Mouse (Mus musculus) megakaryocyte, embryonic 14.5 days (primary cell): Measurements from ENCODE around the gene Slfnl1.

Experiments used
- FLI1 ChIP-seq: IDR thresholded peaks from 2 replicates; pipeline ENCODE4 v1.6.1; 2012; ENCODE audit warnings: low read length, inconsistent platforms, mixed read lengths
- GATA1 ChIP-seq: IDR thresholded peaks from 3 replicates; pipeline ENCODE4 v1.6.1; 2012; ENCODE audit warnings: mixed read lengths, low read length, inconsistent platforms, borderline replicate concordance

GRCm38 (mm10) chr4:120528171-120528570, 3.9 kb upstream of the Slfnl1 start:
- TF ChIP-seq GATA1: no peak
- no peak for TF ChIP-seq FLI1
